Mouse (Mus musculus) E14TG2a.4 (cell line): Measurements from ENCODE around the gene Xrcc5.

ENCODE experiments used
- H3K27me3 ChIP-seq: 2 replicates; pipeline ENCODE4 v1.6.1; 2014; ENCODE audit warnings: low read length, control low read depth; ENCODE audit not compliant: insufficient read depth
- H3K36me3 ChIP-seq: 2 replicates; pipeline ENCODE4 v1.6.1; 2014; ENCODE audit warnings: low read length, control low read depth; ENCODE audit not compliant: insufficient read depth
- H3K4me1 ChIP-seq: replicated peaks from 2 replicates; pipeline ENCODE4 v1.6.1; 2014; ENCODE audit warnings: low read depth, low read length, control low read depth
- H3K4me3 ChIP-seq: replicated peaks from 2 replicates; pipeline ENCODE4 v1.5.1; 2014; ENCODE audit warnings: mild to moderate bottlenecking, low read length
- H3K9me3 ChIP-seq: 2 replicates; pipeline ENCODE4 v1.6.1; 2014; ENCODE audit warnings: low read length, control low read depth
- CTCF ChIP-seq: conservative IDR thresholded peaks from 2 replicates; pipeline ENCODE4 v1.5.1; 2014; ENCODE audit warnings: low read length
- NANOG ChIP-seq: IDR thresholded peaks from 2 replicates; pipeline ENCODE4 v1.6.1; 2014; ENCODE audit warnings: borderline replicate concordance, low read length, mixed read lengths
- POU5F1 ChIP-seq: IDR thresholded peaks from 2 replicates; pipeline ENCODE4 v1.6.1; 2014; ENCODE audit warnings: low read length, borderline replicate concordance

Gene Xrcc5

DNA sequence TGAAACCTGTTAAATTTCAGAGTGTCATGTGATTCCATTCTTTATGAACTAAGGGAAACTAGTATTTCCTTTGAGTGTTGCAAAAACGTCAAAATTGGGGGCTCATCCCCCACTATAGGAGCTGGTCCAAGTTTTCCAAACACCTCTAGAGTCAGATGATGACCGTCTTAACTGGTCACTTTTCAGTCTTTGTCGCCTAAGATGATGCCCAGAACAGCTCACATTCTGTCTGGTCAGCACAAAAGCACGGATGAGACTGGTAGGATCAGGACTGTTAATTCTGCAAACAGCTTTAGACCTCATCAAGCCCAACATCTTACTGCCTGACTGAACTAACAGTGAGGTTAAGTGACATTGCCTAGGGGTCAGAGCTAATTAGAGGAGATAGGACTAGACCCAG is 1.7 kb downstream of the Xrcc5 start:
- TF ChIP-seq CTCF (no peak), NANOG (no peak), POU5F1 (no peak)
- no peaks in the 10 kb centered on the region for H3K9me3 ChIP-seq
- H3K4me3 ChIP-seq, result no peak overlapping the region; the same call in 1 of the 2 replicates
- H3K36me3 ChIP-seq, result peaks cover 35% of the 10 kb centered on the region
- H3K4me1 ChIP-seq, result peaks cover 67% of the 10 kb centered on the region
- H3K27me3 ChIP-seq, result no peaks in the 10 kb centered on the region

DNA sequence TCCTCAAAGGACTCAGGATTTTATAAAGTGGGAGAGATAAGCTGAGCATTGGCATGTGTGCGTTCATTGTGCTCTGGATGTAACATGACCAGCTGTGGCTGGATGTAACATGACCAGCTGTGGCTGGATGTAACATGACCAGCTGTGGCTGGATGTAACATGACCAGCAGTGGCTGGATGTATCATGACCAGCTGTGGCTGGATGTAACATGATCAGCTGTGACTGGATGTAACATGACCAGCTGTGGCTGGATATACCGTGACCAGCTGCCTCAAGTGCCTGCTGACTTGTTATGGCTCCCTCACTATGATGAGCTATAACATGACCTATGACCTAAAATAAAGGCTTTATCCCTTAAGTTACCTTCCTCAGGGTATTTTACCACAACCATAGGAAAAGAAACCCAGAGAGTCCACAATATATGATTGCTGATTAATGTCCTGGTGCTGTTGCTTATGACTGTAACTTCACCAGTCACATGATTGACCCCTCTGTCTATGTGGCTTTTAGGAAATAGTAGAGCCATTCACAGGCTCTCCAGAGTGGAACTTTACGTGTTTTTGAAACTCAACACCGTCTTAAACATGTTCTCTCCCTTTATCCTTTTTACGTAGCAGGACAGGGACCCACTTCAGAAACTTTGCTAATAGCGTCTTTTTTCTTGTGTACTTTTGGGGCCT is 2.7 kb downstream of the Xrcc5 start:
- Histone ChIP-seq H3K36me3 (peaks cover 45% of the 10 kb centered on the region), H3K9me3 (no peaks in the 10 kb centered on the region), H3K27me3 (no peaks in the 10 kb centered on the region), H3K4me3 (no peak overlapping the region; the same call in 1 of the 2 replicates), H3K4me1 (peaks cover 76% of the 10 kb centered on the region)
- TF ChIP-seq POU5F1 (no peak), NANOG (no peak), CTCF (no peak)

DNA sequence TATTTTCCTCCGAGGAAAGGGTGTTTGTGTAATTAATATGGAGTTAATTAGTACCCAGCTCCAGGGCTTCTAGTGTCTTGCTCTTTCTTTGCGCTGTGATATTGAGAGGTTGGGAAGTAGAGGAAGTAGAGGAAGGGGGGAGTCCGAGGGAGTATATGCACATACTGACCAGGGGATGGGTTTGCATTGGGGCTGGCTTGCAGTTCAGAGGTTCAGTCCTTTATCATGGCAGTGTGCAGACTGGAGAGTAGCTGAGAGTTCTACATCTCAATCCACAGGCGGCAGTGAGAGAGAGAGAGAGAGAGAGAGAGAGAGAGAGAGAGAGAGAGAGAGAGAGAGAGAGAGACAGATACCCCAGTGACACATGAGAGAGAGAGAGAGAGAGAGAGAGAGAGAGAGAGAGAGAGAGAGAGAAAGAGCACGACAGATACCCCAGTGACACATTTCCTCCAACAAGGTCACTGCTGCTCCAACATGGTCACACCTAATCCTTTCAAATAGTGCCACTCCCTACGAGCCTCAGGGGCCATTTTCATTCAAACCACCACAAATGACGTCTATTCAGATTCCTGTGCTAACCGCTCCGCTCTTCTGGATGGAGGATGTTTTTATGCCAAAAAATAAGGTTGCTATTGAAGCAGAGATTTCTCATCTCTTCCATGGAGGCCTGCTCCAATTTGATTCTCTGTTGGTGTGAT is 5.6 kb downstream of the Xrcc5 start:
- Histone ChIP-seq H3K36me3 (peaks cover 75% of the 10 kb centered on the region), H3K9me3 (no peaks in the 10 kb centered on the region), H3K27me3 (no peaks in the 10 kb centered on the region), H3K4me3 (peak overlapping the region; percentile 48), H3K4me1 (peaks cover 88% of the 10 kb centered on the region)
- TF ChIP-seq NANOG (no peak), POU5F1 (peak; percentile 7; the same call in 1 of the 2 replicates)

DNA sequence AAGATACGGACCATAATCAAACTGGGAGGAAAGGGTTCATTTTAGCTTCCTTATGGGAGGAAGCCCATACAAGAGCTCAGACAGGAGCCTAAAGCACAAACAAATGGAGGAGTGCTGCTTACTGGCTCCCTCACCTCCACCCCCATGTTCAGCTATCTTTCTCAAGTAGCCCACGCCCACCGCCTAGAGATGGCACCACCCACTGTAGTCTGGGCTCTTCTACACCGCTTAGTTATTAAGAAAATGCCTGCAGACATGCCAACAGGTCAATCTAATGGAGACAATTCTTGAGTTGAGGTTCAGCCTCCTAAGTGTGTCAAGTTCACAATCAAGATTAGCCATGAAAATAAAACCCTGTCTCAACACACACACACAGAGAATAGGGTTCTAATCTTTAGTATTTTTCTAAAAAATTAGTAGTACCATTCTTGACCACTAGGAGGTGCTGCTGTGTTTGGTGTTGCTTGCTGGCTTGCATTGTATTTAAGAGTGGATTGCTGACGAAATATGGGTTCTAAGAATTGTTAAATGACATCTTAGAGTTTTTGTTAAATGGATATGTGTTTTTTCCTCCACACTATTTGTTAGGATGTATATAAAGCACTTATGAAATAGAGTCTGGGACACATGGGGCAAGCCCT is 6.3 kb downstream of the Xrcc5 start:
- TF ChIP-seq NANOG, result no peak
- TF ChIP-seq CTCF, result peak; percentile 76
- TF ChIP-seq POU5F1, result no peak
- H3K27me3 ChIP-seq, result no peaks in the 10 kb centered on the region
- H3K4me3 ChIP-seq, result peak overlapping the region; percentile 48
- H3K4me1 ChIP-seq, result peaks cover 81% of the 10 kb centered on the region
- no peaks in the 10 kb centered on the region for H3K9me3 ChIP-seq
- H3K36me3 ChIP-seq, result peaks cover 81% of the 10 kb centered on the region

DNA sequence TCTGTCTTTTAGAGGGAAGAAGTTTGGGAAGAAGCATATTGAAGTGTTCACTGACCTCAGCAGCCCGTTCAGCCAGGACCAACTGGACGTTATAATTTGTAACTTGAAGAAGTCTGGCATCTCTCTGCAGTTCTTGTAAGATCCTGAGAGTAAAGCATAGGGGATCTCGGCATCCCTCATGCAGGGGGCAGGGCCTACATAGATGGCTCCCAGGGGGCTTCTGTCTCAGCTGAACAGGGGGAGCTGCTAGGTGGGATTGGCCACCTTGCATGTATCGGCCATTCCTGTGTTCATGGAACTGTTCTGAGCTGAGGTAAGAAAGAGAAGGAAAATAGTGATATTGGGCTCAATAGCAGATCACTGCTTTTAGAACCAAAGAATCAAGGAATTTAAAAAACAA is 8.2 kb downstream of the Xrcc5 start:
- TF ChIP-seq NANOG, result no peak
- TF ChIP-seq POU5F1, result no peak
- no peak for TF ChIP-seq CTCF
- H3K9me3 ChIP-seq, result no peaks in the 10 kb centered on the region
- peaks cover 62% of the 10 kb centered on the region for H3K4me1 ChIP-seq
- no peaks in the 10 kb centered on the region for H3K27me3 ChIP-seq
- H3K36me3 ChIP-seq, result peaks cover 89% of the 10 kb centered on the region
- H3K4me3 ChIP-seq, result no peak overlapping the region

DNA sequence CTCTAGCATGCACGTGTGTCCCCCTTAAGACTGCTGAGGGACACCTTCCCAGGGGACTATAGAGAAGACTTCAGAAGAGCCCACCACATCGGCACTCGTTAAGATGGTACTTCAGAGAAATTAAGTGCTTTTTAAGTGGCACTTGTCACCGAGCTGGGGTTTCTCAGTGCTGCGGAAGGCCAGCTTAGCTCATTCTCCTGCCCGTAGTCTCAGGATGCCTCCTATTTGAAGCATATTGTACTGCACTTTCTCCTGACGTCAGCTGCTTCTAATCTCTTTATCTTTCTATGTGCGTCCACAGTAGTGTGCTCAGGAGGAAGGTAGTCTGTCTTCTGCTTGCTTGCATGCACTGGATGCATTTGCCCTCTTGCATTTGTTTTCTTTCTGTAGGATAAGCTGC is 9.2 kb downstream of the Xrcc5 start:
- H3K4me3 ChIP-seq, result no peak overlapping the region
- H3K4me1 ChIP-seq, result peaks cover 53% of the 10 kb centered on the region
- no peaks in the 10 kb centered on the region for H3K9me3 ChIP-seq
- H3K27me3 ChIP-seq, result no peaks in the 10 kb centered on the region
- TF ChIP-seq CTCF (no peak), POU5F1 (no peak), NANOG (no peak)
- H3K36me3 ChIP-seq, result peaks cover 89% of the 10 kb centered on the region

DNA sequence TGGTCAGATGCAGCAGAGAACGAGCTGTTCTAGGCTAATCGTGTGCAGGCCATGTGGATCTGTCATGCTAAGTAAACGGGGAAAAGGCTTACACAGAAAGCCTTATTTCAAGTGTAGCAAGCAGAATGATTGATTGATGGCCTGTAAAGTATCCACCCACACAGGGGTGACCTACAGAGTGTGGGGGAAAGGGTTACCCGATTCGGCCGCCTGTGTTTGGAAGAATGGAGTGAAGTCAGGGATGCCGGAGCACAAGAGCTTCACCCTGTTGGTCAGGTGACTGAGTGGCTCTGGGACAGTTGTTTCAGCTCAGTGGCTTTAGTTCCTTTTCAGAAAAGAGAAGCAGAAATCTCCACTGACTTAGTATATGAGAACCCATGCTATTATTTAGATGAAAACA is 9.7 kb downstream of the Xrcc5 start:
- Histone ChIP-seq H3K27me3 (no peaks in the 10 kb centered on the region), H3K4me1 (peaks cover 48% of the 10 kb centered on the region), H3K36me3 (peaks cover 89% of the 10 kb centered on the region), H3K4me3 (no peak overlapping the region), H3K9me3 (no peaks in the 10 kb centered on the region)
- no peak for TF ChIP-seq POU5F1
- TF ChIP-seq CTCF, result no peak
- no peak for TF ChIP-seq NANOG

DNA sequence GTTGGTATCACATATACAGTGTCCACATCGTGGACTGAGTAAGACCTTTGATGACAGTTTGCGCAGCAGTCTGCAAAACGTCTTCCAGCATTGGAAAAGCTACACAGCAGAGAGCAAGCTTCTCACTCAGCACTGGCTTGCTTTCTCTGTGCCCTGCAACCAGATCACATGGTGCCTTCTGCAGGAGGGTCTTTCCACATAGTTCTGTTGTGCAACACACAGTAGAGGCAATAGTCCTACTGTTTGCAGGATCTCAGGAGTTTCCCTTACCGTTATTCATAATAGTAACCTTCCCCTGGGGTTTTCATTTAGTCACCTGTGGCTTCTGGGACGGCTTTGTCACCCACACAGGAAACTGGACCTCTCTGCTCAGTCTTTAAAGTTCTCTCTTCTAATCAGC is 13.5 kb downstream of the Xrcc5 start:
- no peaks in the 10 kb centered on the region for H3K9me3 ChIP-seq
- no peaks in the 10 kb centered on the region for H3K27me3 ChIP-seq
- TF ChIP-seq CTCF, result no peak
- no peak for TF ChIP-seq POU5F1
- no peak for TF ChIP-seq NANOG
- peaks cover 98% of the 10 kb centered on the region for H3K36me3 ChIP-seq
- no peak overlapping the region for H3K4me3 ChIP-seq
- peaks cover 12% of the 10 kb centered on the region for H3K4me1 ChIP-seq

DNA sequence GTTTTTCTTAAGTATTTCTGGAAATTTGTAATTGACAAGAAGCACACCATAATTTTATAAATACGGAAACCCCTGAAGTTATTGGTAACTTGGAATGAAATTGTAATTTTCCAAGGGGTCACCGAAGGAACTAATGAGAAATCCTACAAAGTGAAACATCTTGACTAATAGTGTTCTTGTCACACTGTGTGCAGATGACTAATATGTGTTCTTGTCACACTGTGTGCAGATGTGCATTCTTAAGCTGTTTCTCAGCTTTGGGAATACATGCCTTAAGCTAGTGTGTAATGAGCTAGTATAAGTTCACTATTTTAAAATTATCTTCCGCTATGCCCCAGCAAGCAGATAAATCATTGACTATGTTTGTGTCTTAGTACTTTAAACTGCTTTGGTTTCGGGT is 16.0 kb downstream of the Xrcc5 start:
- peaks cover 98% of the 10 kb centered on the region for H3K36me3 ChIP-seq
- H3K4me3 ChIP-seq, result no peak overlapping the region
- H3K4me1 ChIP-seq, result no peaks in the 10 kb centered on the region
- no peaks in the 10 kb centered on the region for H3K9me3 ChIP-seq
- H3K27me3 ChIP-seq, result no peaks in the 10 kb centered on the region
- TF ChIP-seq POU5F1 (no peak), NANOG (no peak), CTCF (no peak)
